Mouse (Mus musculus) left cerebral cortex, adult 8-10 months (tissue): ENCODE measurements around the gene Fgfr2. TPM values are rescaled to one million over a fixed set of nuclear protein-coding genes. Genes with fewer than 3 reads are reported as not detected.

Experiments
- DNase-seq, 2 experiments: peaks; one replicate each; pipeline ENCODE4 v3.0.0; 2022; ENCODE audit warnings: low spot score in 2 of 2
- total RNA-seq, 4 experiments: library from RNA; stranded (reverse); gene quantifications; 2 replicates each; pipeline ENCODE4 v1.2.4; 2022

Fgfr2 gene
- total RNA-seq, 4 experiments from 2014 or later: 50.6 to 73.1 (median 64.8) TPM

- no peak for DNase-seq
These were observed 919.0 kb downstream of the Fgfr2 start for GRCm38 (mm10) chr7:132204073-132204612.

GRCm38 (mm10) chr7:132199686-132200085 is 923.5 kb downstream of the Fgfr2 start:
- DNase-seq: no peak

- DNase-seq: no peak
These were observed 924.3 kb downstream of the Fgfr2 start for GRCm38 (mm10) chr7:132198806-132199205.

GRCm38 (mm10) chr7:132197817-132198475 is 925.2 kb downstream of the Fgfr2 start:
- DNase-seq: no peak

GRCm38 (mm10) chr7:132196581-132196980 is 926.6 kb downstream of the Fgfr2 start:
- no peak for DNase-seq

- no peak for DNase-seq
These were observed 929.5 kb downstream of the Fgfr2 start for GRCm38 (mm10) chr7:132193606-132194005.

- DNase-seq: no peak
These were observed 935.7 kb downstream of the Fgfr2 start for GRCm38 (mm10) chr7:132187456-132187855.

GRCm38 (mm10) chr7:132183892-132184404 is 939.2 kb downstream of the Fgfr2 start:
- no peak for DNase-seq

- no peak for DNase-seq
These were observed 941.5 kb downstream of the Fgfr2 start for GRCm38 (mm10) chr7:132181586-132182198.

- no peak for DNase-seq
These were observed 942.1 kb downstream of the Fgfr2 start for GRCm38 (mm10) chr7:132181042-132181441.

GRCm38 (mm10) chr7:132179049-132179448 is 944.1 kb downstream of the Fgfr2 start:
- no peak for DNase-seq

GRCm38 (mm10) chr7:132174787-132175186 is 948.4 kb downstream of the Fgfr2 start:
- DNase-seq: no peak

GRCm38 (mm10) chr7:132174296-132174695 is 948.9 kb downstream of the Fgfr2 start:
- DNase-seq: no peak

- peak in 1 of 2 experiments; percentile 52 for DNase-seq
These were observed 950.9 kb downstream of the Fgfr2 start for GRCm38 (mm10) chr7:132172220-132172619.

- DNase-seq: no peak
These were observed 951.4 kb downstream of the Fgfr2 start for GRCm38 (mm10) chr7:132171716-132172115.

GRCm38 (mm10) chr7:132169419-132170169 is 953.6 kb downstream of the Fgfr2 start:
- no peak for DNase-seq

- DNase-seq: no peak
These were observed 955.9 kb downstream of the Fgfr2 start for GRCm38 (mm10) chr7:132167239-132167638.

- no peak for DNase-seq
These were observed 960.9 kb downstream of the Fgfr2 start for GRCm38 (mm10) chr7:132162254-132162653.

- DNase-seq: no peak
These were observed 964.7 kb downstream of the Fgfr2 start for GRCm38 (mm10) chr7:132158321-132159025.

- DNase-seq: no peak
These were observed 968.7 kb downstream of the Fgfr2 start, which contains the start of gene Cpxm2 for GRCm38 (mm10) chr7:132154368-132154961. TSS of gene Cpxm2 (minus strand) at chr7:132154739.

GRCm38 (mm10) chr7:132153725-132154147 is 969.4 kb downstream of the Fgfr2 start:
- DNase-seq: peak in 1 of 2 experiments; percentile 39
